12 mouse cellular contexts compared by ENCODE assay signal in the genomic region with DNA sequence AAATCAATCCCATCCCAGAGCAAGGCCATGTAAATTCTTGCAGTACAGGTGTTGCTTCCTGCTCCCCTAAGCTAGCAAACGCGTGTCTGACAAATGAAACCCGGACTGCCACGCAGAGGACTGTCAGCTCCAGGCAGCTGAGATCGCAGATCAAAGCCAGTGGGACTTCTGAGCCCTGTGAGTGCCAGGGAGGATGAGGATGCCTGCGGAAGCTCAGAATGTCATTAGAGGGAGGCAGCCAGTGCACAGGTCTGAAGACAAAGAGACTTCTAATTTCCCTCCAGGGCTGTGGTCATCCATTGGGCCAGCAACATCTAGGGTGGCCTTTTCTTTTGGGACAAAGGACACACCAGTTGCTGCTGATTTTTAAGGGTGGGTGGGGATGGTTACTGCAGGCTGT. TPM values are rescaled to one million over a fixed set of nuclear protein-coding genes. Genes with fewer than 3 reads are reported as not detected.
DNase-seq lines count a peak whose midpoint lies in the region; ATAC-seq lines count a peak whose summit lies in the region.
"Had no signal": no experiment of that assay in that cellular context is flagged by ENCODE, and none has a peak within 500 bp of the region (broad histone marks: within the 10 kb centered on the region; RNA-seq: fewer than 3 reads in every experiment).

No protein-coding gene starts in this region.

- ATAC-seq in heart, embryonic 12.5 days (ENCODE audit: insufficient number of reproducible peaks, low FRiP score) = no peak
- no peak for ATAC-seq in hindbrain, embryonic 14.5 days (ENCODE audit: low FRiP score)
- ATAC-seq in midbrain, embryonic 16.5 days = 0 out of 2 replicates have a peak, but pooled peaks have one; percentile 43

- H3K4me2 ChIP-seq in heart, embryonic 12.5 days = peak overlapping the region; percentile 56
- H3K4me2 ChIP-seq in hindbrain, embryonic 14.5 days (replicated peaks) = peak overlapping the region; percentile 33
- H3K4me2 ChIP-seq in midbrain, embryonic 16.5 days (ENCODE audit: low read length) = peak overlapping the region; percentile 34
- H3K4me2 ChIP-seq: embryonic facial prominence, embryonic 13.5 days had no signal

- H3K27me3 ChIP-seq in heart, embryonic 12.5 days (replicated peaks) = peaks cover 71% of the 10 kb centered on the region
- peaks cover 75% of the 10 kb centered on the region for H3K27me3 ChIP-seq in hindbrain, embryonic 14.5 days (ENCODE audit: control insufficient read depth, insufficient read depth, low read length)
- H3K27me3 ChIP-seq in midbrain, embryonic 16.5 days (ENCODE audit: control insufficient read depth, insufficient read depth, low read depth, low read length) = peaks cover 30% of the 10 kb centered on the region

- H3K27ac ChIP-seq in heart, embryonic 12.5 days (ENCODE audit: poor library complexity, severe bottlenecking) = no peak overlapping the region
- no peak overlapping the region for H3K27ac ChIP-seq in hindbrain, embryonic 14.5 days
- H3K27ac ChIP-seq in midbrain, embryonic 16.5 days (ENCODE audit: low read length) = no peak overlapping the region
- H3K27ac ChIP-seq: embryonic facial prominence, embryonic 13.5 days had no signal

- H3K4me1 ChIP-seq in heart, embryonic 12.5 days (replicated peaks) = peaks cover 10% of the 10 kb centered on the region; the same call in 1 of the 2 replicates
- peaks cover 14% of the 10 kb centered on the region; the same call in 1 of the 2 replicates for H3K4me1 ChIP-seq in hindbrain, embryonic 14.5 days (replicated peaks; ENCODE audit: control insufficient read depth, insufficient read depth, low read length)
- H3K4me1 ChIP-seq in midbrain, embryonic 16.5 days (ENCODE audit: control insufficient read depth, insufficient read depth, low read length) = peaks cover 11% of the 10 kb centered on the region

- no peak for DNase-seq in heart, postnatal 10 days
- peak; percentile 29 for DNase-seq in embryo, embryonic 11 days
- no peak for DNase-seq in hindbrain, embryonic 14.5 days (ENCODE audit: low spot score)
- DNase-seq in ovary, postnatal 36 days (ENCODE audit: low spot score) = no peak
- no peak for DNase-seq in cerebellum, adult 11 months
- no peak for DNase-seq in urinary bladder, postnatal 14 days (ENCODE audit: low spot score)
- DNase-seq: kidney, adult 8-10 months; left cerebral cortex, postnatal 4 days; lung, postnatal 14 days had no signal

- intact Hi-C loops in heart, postnatal 10 days (cut with DNase I) = no loop called here

- no peak overlapping the region for H3K9ac ChIP-seq in heart, embryonic 12.5 days
- H3K9ac ChIP-seq in hindbrain, embryonic 14.5 days = no peak overlapping the region
- H3K9ac ChIP-seq in midbrain, embryonic 16.5 days (ENCODE audit: low read depth, low read length) = no peak overlapping the region
- H3K9ac ChIP-seq: embryonic facial prominence, embryonic 13.5 days had no signal

- WGBS in heart, embryonic 12.5 days = under 1% methylated on average over 6 of the region's 6 CpGs
- WGBS in hindbrain, embryonic 14.5 days = 0% methylated on average over 6 of the region's 6 CpGs
- under 1% methylated on average over 6 of the region's 6 CpGs for WGBS in midbrain, embryonic 16.5 days

- H3K9me3 ChIP-seq in heart, embryonic 12.5 days (replicated peaks) = no peaks in the 10 kb centered on the region
- H3K9me3 ChIP-seq in hindbrain, embryonic 14.5 days (ENCODE audit: control insufficient read depth, low read length) = no peaks in the 10 kb centered on the region
- no peaks in the 10 kb centered on the region for H3K9me3 ChIP-seq in midbrain, embryonic 16.5 days (replicated peaks; ENCODE audit: control insufficient read depth, low read length, poor library complexity, severe bottlenecking)
- H3K9me3 ChIP-seq: embryonic facial prominence, embryonic 13.5 days had no signal

- H3K36me3 ChIP-seq in heart, embryonic 12.5 days = no peaks in the 10 kb centered on the region
- no peaks in the 10 kb centered on the region for H3K36me3 ChIP-seq in hindbrain, embryonic 14.5 days (replicated peaks; ENCODE audit: control insufficient read depth, insufficient read depth)
- no peaks in the 10 kb centered on the region for H3K36me3 ChIP-seq in midbrain, embryonic 16.5 days (ENCODE audit: control insufficient read depth, insufficient read depth, low read length)
- H3K36me3 ChIP-seq: embryonic facial prominence, embryonic 13.5 days had no signal

- peak overlapping the region; percentile 21 for H3K4me3 ChIP-seq in heart, embryonic 12.5 days
- H3K4me3 ChIP-seq in hindbrain, embryonic 14.5 days (replicated peaks; ENCODE audit: low read length) = peak overlapping the region; percentile 10
- no peak overlapping the region for H3K4me3 ChIP-seq in midbrain, embryonic 16.5 days (ENCODE audit: low read depth, low read length)
- H3K4me3 ChIP-seq: embryonic facial prominence, embryonic 13.5 days had no signal

RNA-seq across cellular contexts. Expression of gene Irx1, which starts 4.8 kb away (rescaled TPM):
- 2.7 and 3.1 TPM in 2 replicates for polyA plus RNA-seq in heart, embryonic 12.5 days (2016; fragmentation: Nextera tagmentation; extraction: Ambion mirVana)
- 1 to 10 TPM; 3.9 to 4.6 TPM for total RNA-seq in heart, postnatal 10 days (2021)
- 4.0 and 4.7 TPM in 2 replicates for polyA plus RNA-seq in hindbrain, embryonic 14.5 days (2014; fragmentation: Nextera tagmentation; extraction: Ambion mirVana)
- polyA plus RNA-seq in midbrain, embryonic 16.5 days (2015; fragmentation: Nextera tagmentation; extraction: Ambion mirVana) = 9.6 and 10.3 TPM in 2 replicates
